Mouse (Mus musculus): ENCODE data around the gene Npc1l1. TPM values are rescaled to one million over a fixed set of nuclear protein-coding genes. Genes with fewer than 3 reads are reported as not detected.
A peak's percentile ranks its signal among the peaks of the same experiment; 100 is the strongest.
"Not testable (repeated sequence)": the region's sequence is repeated elsewhere in the genome, so short reads cannot be mapped to it uniquely, and the experiment has no call there.

The Npc1l1 gene
- not detected in 2 replicates for total RNA-seq (2017)

DNA sequence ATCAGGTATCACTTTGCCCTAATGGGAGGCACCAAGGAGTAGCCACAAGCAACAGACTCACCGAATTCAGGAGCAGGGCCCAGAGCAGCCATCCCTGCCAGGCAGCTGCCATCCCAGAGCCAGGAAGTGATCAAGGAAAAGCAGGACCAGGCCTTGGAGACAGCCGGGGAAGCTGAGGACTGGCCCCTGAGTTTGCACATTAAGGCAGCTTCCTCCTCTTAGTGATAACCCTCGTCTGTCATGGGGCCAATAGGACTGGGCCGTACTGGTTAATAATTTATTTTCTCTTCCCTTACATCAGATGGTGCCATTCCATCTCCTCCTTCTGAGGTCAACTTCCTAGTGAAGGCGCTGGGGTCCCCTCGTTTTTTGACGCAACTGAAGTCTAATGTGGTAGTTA is at the start of gene Npc1l1:
TSS of gene Npc1l1 (minus strand) at position 132 of the 400 bp plus-strand sequence.
- ATAC-seq (replicated peaks; ENCODE audit: low read depth, poor library complexity, severe bottlenecking) = no peak

DNA sequence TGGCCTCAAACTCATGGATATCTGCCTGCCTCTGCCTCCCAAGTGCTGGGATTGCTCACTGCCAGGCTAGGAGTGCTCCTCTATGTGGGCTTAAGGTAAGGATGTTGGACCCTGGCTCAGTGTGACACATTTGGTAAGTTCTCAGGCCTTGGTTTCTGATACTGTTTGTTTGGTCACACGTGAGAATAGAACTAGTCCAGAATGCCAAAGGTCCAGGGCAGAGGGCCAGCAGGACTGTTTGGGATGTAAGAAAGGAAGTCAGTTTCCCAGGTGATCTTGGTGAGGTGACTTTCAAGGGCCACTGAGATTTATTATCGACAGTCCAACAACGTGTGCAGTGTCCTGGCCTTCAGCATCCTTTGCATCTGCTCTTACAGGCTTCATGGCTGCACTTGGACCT is 46.5 kb upstream of the Npc1l1 start:
- no peak for ATAC-seq (replicated peaks; ENCODE audit: low read depth, poor library complexity, severe bottlenecking)

DNA sequence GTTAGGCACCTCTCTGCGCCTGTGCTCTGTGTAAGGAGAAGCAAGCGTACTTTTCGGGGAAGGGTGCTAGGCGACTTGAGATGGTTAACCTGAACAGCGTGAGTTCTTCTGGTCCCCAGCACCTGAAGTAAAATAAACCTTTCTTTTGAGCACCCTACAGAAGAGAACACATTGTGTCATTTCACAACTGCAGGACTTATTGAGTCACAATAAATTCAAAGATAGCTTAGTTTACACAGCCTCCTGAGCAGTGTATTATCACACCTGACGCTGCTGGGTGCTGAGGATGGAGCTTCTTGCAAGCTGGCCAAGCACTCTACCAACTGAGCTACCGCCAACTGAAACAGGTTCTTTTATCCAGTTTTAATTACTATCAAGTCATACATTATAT is 45.1 kb upstream of the Npc1l1 start:
- ATAC-seq (replicated peaks; ENCODE audit: low read depth, poor library complexity, severe bottlenecking) = no peak

DNA sequence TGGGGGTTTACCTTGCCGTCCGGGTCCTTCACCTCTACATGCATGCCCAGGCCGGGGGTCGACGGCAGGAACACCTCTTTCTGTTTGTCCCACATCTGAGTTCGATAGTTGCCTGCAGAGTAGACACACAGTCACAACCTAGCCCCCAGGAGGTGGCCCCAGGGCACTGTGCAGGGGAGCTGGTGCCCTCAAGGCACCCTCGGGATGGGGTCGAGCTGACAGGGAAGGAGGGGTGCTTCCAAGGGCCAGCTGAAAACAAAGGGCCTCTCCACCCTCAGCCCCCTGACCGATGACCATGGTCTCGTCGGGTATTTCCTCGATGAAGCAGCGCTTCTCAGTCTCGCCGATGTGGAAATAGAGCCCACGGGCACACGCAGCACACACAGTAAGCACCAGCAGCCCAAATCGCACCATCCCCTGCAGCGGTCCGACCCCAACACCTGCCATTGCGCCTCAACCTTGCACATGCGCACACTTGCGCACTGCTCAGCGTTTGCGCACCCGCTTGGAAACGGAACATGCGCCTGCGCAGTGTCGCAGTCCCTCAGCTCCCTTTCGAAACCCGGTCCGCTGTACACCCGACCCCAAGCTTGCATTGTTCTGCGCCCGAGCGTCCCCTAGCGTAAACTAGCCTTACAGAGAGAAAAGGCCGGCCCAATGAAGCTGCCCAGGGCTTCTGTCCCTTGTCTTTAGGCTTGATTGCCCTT is 44.6 kb upstream of the Npc1l1 start, which contains the start of gene Tmed4:
TSS of gene Tmed4 (minus strand) at position 484 of the 707 bp plus-strand sequence.
- peak; percentile 98 for ATAC-seq (replicated peaks; ENCODE audit: low read depth, poor library complexity, severe bottlenecking)

DNA sequence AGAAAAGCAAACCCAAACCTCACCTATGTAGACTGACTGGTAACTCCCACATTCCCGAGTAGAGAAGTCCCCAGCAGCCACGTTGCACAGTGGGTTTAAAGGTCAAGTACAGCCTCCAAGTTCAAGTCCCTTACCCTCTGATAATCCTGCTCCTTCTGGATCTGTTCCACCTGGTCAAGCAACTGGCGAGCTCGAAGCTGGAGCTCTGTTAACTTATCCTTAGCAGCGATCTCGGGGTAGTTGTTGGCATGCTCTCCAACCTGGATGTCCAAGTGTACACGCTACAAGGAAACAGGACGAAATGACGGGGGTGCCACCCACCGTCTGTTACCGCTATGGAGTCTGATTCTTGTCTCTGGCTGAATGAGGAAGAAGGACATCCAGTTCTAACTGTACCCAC is 43.7 kb upstream of the Npc1l1 start:
- no peak for ATAC-seq (replicated peaks; ENCODE audit: low read depth, poor library complexity, severe bottlenecking)

DNA sequence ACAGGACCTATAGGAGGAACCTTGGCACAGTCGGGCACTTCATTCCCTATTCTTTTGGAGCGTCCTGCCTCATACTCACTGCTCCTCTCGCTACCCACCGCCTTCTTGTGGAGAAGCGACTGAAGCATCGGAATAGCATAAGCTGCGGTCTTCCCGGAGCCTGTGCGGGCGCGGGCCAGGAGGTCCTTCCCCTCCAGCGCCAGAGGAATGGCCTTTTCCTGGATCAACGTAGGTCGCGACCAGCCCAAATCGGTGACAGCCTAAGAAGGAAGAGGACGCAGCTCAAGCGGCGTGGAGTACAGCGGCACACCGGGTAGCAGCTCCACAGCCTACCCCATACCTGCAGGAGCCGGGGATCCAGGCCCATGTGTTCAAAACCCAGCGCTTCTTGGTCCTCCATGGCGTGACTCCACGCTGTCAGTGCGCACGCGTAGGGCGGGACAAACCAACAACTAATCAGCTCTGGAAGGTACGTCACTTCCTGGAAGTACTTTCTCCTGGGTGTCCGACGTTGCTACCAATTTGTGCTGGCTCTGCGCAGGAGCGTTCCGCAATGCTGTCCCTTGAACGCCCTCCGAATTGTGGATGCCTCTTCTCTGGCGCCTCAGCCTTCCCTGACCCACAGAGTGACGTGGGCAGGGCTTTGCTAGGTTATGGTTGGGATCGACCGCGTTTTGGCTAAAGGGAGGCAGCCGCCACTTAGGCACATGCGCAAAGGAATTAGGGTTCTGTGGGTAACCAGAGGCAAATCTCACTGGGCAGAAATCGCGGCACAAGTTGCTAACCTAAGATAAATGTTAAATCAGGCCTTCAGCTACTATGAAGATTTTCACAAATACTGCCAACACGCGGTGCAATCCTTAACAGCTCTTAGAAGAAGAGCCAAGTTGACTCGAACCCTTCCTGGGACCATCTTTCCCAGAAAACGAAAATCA is 37.6 kb upstream of the Npc1l1 start, which contains the start of gene Ddx56:
TSS of gene Ddx56 (minus strand) at position 453 of the 935 bp plus-strand sequence.
- ATAC-seq (replicated peaks; ENCODE audit: low read depth, poor library complexity, severe bottlenecking) = peak; percentile 95

DNA sequence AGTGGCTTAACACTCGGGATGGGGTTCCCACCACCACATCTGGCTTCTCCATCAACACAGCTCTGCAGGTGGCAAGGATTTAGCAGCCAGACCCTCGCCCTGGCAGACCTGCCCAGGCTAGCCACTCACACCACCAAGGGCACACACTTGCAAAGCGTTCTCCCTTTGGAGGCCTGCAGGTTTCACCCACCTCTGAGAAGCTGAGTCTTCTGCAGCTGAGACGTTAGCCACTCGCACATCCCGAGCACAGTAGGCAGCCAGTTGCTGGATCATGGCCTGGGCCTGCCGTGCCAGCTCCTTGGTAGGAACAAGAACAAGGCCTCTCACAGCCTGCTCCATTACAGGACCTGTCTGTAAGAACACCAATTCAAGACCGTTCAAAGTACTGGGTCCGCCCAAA is 36.7 kb upstream of the Npc1l1 start:
- ATAC-seq (replicated peaks; ENCODE audit: low read depth, poor library complexity, severe bottlenecking) = no peak

DNA sequence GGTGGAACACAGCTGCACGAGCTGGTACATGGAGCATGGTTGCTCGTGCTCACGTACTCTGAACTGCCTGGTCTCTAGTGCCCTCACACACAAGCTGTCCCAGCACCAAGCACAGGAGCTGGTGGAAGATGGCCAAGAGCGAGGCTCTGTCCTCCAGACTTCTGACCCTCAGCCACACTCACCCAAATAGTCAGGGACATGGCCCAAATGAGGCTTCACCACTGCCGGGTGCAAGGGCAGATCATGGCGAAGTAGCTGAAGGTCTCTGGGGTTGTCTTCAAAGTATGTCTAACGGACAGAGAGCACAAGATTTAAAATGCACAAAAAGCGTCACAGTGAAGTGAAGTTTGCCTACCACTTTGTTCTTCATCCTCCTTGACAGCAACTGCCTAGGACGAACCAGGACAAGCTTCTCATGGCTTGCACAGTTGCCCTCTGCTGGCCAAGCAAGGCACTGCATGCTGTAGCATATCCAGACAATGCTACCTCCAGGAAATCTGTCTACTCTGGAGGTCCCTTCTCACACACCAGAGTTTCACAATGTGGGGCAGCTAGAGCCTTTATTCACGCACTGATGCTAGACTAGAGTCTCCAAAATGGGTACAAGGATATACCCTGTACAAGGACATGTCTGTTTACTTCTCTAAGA is 31.6 kb upstream of the Npc1l1 start:
- ATAC-seq (replicated peaks; ENCODE audit: low read depth, poor library complexity, severe bottlenecking) = peak; percentile 84

DNA sequence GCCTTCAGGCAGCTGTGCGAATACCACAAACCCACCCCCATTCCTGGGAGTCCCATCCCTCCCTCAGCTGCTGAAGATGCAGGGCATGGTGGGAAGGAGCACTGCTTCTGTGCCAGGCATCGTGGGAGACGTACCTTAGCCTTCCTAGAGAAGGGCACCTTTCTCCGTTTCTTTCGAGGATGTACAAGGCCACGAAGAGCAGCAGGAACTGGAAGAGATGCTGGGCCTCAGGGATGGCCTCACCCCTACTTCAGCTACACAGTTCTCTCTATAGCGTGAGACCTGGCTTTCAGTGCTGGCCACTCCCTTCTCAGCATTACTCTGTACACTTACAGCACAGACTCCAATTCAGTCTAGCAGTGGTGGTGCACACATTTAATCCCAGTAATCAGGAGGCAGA is 29.5 kb upstream of the Npc1l1 start:
- no peak for ATAC-seq (replicated peaks; ENCODE audit: low read depth, poor library complexity, severe bottlenecking)

DNA sequence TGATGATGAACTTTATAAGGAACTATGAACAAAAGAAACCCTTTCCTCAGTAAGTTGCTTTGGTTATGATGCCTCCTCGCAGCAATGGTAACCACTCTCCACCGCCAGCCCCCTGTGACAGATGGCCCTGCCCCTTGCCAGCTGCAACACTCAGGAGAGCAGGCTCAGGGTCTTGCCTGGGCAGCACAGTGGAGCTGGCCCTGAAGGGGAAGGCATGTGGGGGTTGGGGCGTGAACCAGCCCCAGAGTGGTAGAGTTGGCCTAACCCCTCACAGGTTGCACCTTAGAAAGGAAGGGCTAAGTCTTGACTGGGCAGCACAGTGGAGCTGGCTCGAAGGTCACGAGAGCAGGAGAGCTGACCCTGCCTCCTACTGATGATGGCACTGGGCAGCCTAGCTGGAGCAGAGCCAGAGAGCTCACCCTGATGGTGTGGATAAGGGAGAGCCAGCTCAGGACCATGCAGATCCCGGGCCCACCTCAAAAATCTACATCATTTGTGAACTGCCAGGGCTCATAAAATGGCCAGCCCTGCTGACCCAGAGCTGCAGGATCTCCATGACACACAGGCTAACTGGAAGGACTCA is 26.6 kb upstream of the Npc1l1 start:
- ATAC-seq (replicated peaks; ENCODE audit: low read depth, poor library complexity, severe bottlenecking) = no peak

DNA sequence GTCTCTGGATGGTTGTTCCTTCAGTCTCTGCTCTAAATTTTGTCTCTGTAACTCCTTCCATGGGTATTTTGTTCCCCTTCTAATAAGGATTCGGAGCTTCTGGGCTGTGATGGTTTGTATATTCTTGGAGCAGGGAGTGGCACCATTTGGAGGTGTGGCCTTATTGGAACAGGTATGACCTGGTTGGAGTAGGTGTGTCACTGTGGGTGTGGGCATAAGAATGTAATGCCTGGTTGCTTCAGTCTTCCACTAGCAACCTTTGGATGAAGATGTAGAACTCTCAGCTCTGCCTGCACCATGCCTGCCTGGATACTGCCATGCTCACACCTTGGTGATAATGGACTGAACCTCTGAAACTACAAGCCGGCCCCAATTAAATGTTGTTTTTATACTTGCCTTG is 24.7 kb upstream of the Npc1l1 start:
- ATAC-seq (replicated peaks; ENCODE audit: low read depth, poor library complexity, severe bottlenecking) = not testable (repeated sequence)

DNA sequence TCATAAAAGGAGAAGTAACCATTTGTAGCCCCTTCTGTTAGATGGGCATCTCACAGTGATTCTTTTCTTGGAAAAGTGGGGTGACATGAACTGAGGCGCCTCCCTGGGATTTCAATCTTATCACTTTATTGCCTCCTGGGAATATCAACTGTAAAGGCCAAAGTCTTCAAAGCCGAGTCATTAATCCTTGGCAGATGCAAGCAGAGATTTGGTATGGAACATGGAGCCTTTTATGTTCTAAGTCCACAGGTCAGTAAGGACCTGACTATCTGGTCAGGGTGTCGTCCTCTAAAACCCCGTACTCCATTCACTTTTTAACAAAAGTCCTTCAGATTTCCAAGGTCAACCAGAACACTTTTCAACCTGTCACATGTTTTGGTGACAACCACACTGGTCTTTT is 22.9 kb upstream of the Npc1l1 start:
- ATAC-seq (replicated peaks; ENCODE audit: low read depth, poor library complexity, severe bottlenecking) = no peak

DNA sequence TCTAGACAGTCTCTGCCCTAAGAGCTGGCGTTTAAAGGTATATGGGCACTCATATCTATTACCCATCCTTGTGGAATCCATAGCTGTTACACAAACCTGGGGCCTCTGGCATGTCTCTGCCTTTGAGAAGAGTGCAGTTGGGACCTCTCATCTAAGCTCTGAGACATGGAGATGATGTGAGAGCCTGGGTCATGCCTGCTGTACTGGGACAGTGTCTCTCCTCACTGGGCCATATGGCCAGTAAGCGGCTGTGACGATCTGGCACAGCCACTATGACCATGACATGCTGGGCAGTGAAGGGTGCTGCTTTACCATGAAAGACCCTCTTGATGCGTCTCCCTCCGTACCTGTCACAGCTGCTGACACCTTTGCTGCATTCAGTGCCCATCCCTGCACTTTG is 22.3 kb upstream of the Npc1l1 start:
- ATAC-seq (replicated peaks; ENCODE audit: low read depth, poor library complexity, severe bottlenecking) = no peak

DNA sequence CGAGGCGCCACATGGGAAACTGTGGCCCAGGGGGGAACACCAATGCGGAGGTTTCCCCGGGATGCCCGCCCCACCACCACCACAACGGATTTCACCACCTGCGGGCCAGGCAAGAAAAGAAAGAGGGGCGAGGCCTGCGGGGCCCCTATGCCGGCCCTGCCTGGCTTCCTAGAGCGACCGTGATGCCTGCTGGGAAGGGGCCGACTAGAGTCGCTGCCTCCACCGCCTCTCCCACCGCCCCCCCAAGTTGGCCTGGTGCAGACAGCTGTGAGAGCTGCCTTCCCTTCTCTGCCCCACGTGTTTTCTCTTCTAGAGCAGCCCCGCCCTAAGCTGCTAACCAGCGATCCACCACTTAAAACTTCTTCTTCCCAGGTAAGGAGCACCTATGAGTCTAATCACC is 14.8 kb upstream of the Npc1l1 start:
- no peak for ATAC-seq (replicated peaks; ENCODE audit: low read depth, poor library complexity, severe bottlenecking)

DNA sequence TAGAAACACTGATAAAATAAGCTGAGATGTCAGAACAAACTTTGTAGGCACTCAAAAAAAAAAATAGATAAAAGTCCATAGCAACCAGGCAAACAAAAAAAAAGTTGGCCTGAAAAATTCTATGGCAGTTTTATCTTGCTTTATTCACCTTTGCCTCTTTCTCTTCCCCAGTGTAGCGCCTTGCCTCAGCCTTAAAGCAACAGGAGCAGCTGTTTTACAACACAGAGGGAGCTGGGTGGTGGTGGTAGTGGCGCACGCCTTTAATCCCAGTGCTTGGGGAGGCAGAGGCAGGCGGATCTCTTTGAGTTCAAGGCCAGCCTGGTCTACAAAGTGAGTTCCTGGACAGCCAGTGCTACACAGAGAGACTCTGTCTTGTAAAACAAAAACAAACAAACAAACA is 3.1 kb upstream of the Npc1l1 start:
- ATAC-seq (replicated peaks; ENCODE audit: low read depth, poor library complexity, severe bottlenecking) = no peak

DNA sequence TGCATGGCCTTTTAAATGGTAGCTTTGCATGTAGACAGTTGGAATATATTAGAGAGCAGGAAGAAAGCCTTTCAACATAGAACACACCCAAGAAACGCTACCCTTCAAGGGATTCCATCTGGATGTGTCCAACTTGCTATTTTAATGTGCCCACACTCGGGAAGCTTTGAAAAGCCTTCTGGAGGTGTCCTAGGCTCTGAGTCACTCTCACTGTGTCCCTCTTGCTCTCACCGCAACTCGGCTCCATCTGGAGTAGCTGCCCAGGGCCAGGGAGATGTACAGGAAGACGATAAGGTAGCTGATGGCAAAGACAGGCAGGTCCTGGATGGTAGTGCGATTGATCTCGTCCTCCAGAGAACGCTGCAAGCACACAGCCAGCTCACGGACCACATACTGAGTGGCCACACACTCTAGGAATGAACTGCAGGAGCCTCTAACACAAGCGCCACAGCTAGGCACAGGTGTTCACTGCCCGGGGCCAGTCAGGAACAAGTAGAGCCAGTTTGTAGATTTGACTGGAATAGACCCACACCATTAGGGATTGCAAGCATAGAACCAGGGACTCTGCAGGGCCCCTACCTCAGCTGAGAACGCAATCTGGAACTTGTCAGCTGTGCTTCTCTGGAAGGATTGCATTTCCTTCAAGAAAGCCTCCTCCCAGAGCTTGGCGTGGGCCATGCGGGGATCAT is 5.3 kb downstream of the Npc1l1 start:
- ATAC-seq (replicated peaks; ENCODE audit: low read depth, poor library complexity, severe bottlenecking) = no peak

DNA sequence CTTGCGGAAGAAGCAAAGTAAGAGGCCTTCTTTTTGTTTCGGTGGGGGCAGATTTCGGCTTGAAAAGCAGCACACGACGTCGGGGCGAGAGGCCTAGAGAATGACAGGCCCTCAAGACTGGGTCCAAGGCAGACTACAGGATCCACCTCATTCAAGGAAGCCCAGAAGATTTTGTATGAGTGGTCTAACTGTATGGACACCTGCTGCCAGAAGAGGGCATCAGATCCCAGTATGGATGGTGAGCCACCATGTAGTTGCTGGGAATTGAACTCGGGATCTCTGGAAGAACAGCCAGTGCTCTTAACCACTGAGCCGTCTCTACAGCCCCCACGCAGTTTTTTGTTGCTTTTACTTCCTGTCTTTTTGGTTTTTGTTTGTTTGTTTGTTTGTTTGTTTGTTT is 7.8 kb downstream of the Npc1l1 start:
- no peak for ATAC-seq (replicated peaks; ENCODE audit: low read depth, poor library complexity, severe bottlenecking)

DNA sequence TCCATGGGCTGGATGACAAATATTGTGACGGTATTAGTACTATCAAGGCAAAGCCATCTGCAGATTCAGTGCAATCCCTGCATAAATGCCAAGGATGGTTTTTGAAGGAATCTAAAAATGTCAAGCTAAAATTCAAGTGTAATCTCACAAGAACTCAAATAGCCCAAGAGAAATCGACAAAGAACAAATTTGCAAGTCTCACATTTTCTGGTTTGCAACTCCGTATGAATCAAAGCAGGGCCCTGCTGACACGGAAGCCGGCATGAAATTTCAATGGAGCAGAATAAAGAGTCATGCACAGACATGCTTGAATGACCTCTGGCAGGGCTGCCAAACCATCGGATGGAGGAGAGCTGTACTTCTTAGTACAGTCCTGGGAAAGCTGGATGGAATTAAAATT is 10.0 kb downstream of the Npc1l1 start:
- no peak for ATAC-seq (replicated peaks; ENCODE audit: low read depth, poor library complexity, severe bottlenecking)

DNA sequence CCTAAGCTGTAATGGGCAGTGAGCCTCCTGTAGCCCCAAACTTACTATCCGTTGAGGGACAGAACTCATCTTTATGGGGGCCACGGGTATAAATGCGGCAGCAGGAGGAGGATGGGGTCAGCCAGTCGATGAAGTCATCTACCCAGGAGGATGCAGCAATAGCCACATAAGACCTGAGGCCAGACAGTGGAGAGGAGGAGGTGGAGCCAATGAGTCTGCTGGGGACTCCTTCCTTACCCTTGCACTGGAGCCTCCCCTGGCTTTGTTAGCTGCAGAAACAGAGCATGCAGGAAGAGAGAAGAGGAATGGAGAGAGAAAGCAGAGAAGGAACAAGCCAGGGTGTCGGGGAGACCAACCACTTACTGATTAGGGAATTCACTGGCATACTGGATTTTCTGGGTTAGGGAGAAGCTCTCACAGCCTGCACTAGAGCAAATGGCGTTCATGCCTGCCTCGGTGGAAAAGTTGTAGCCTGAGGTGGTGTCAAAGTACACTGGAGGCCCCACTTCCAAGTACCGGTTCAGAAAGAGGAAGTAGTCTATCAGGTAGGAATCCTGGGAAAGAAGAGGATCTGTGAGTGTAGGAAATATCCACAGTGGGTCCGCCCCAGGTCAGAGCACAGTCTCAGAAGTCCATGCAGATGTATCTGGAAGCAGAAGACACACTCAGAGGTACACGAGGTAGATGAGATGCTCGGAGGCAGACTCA is 11.6 kb downstream of the Npc1l1 start:
- ATAC-seq (replicated peaks; ENCODE audit: low read depth, poor library complexity, severe bottlenecking) = no peak

Data from common myeloid progenitor, adult 5-6 weeks (primary cell).